Mouse (Mus musculus): ENCODE measurements around the gene Il17re. TPM values are rescaled to one million over a fixed set of nuclear protein-coding genes. Genes with fewer than 3 reads are reported as not detected.

Gene Il17re
- polyA plus RNA-seq, 1 experiment from 2014 or later: 12.0 TPM

- H3K36me3 ChIP-seq (ENCODE audit: insufficient read depth): peaks cover 63% of the 10 kb centered on the region
- no peak overlapping the region for H3K4me2 ChIP-seq
- no peaks in the 10 kb centered on the region for H3K4me1 ChIP-seq (ENCODE audit: insufficient read depth)
- no peaks in the 10 kb centered on the region for H3K27me3 ChIP-seq (ENCODE audit: insufficient read depth, low read length)
- no peaks in the 10 kb centered on the region for H3K9me3 ChIP-seq (ENCODE audit: low read depth, low read length)
- DNase-seq (no peak), ATAC-seq (ENCODE audit: insufficient read depth) (no peak)
- no peak for TF ChIP-seq CTCF (IDR thresholded peaks at IDR 0.05; ENCODE audit: low read depth)
- H3K27ac ChIP-seq (ENCODE audit: low read depth): no peak overlapping the region
- WGBS: 91% methylated on average over 3 of the region's 3 CpGs
- no peak overlapping the region for H3K4me3 ChIP-seq (ENCODE audit: low read depth, low read length)
- H3K9ac ChIP-seq: no peak overlapping the region
These were observed 56.3 kb downstream of the Il17re start for GRCm38 (mm10) chr6:113514600-113514999.

- H3K4me2 ChIP-seq: no peak overlapping the region
- no peak for ATAC-seq (ENCODE audit: insufficient read depth)
- no peaks in the 10 kb centered on the region for H3K9me3 ChIP-seq (ENCODE audit: low read depth, low read length)
- no peaks in the 10 kb centered on the region for H3K27me3 ChIP-seq (ENCODE audit: insufficient read depth, low read length)
- no peak for TF ChIP-seq CTCF (IDR thresholded peaks at IDR 0.05; ENCODE audit: low read depth)
- no peak for DNase-seq
- H3K4me3 ChIP-seq (ENCODE audit: low read depth, low read length): no peak overlapping the region
- 89% methylated on average over 8 of the region's 8 CpGs for WGBS
- no peak overlapping the region for H3K9ac ChIP-seq
- H3K36me3 ChIP-seq (ENCODE audit: insufficient read depth): peaks cover 92% of the 10 kb centered on the region
- H3K4me1 ChIP-seq (ENCODE audit: insufficient read depth): no peaks in the 10 kb centered on the region
- no peak overlapping the region for H3K27ac ChIP-seq (ENCODE audit: low read depth)
These were observed 59.3 kb downstream of the Il17re start for GRCm38 (mm10) chr6:113517434-113518080.

Small RNA genes lying within 50 kb of the gene (microRNA-seq; reads per million reads assigned to microRNA genes)
- gene Gm24387 (ENCODE audit: borderline number of aligned reads): not detected

Other genes starting within 250 kb of the Il17re start
- gene Mtmr14, start 220.6 kb upstream of the Il17re start, polyA plus RNA-seq (2014; fragmentation: Nextera tagmentation; extraction: Ambion mirVana): 41.1 and 47.0 TPM in 2 replicates
- not detected in 2 replicates for gene Cpne9, start 176.2 kb upstream of the Il17re start, polyA plus RNA-seq (2014; fragmentation: Nextera tagmentation; extraction: Ambion mirVana)
- 24.6 and 26.4 TPM in 2 replicates for gene Brpf1, start 151.3 kb upstream of the Il17re start, polyA plus RNA-seq (2014; fragmentation: Nextera tagmentation; extraction: Ambion mirVana)
- gene Ogg1, start 131.5 kb upstream of the Il17re start, polyA plus RNA-seq (2014; fragmentation: Nextera tagmentation; extraction: Ambion mirVana): 16.9 and 17.7 TPM in 2 replicates
- gene Camk1, start 114.5 kb upstream of the Il17re start, polyA plus RNA-seq (2014; fragmentation: Nextera tagmentation; extraction: Ambion mirVana): 109 and 110 TPM in 2 replicates
- gene Tada3, start 80.6 kb upstream of the Il17re start, polyA plus RNA-seq (2014; fragmentation: Nextera tagmentation; extraction: Ambion mirVana): 45.9 and 49.4 TPM in 2 replicates
- gene Arpc4, start 80.4 kb upstream of the Il17re start, polyA plus RNA-seq (2014; fragmentation: Nextera tagmentation; extraction: Ambion mirVana): 211 and 214 TPM in 2 replicates
- gene Ttll3, start 69.2 kb upstream of the Il17re start, polyA plus RNA-seq (2014; fragmentation: Nextera tagmentation; extraction: Ambion mirVana): 2.2 and 2.5 TPM in 2 replicates
- 15.7 and 18.8 TPM in 2 replicates for gene Rpusd3, start 39.1 kb upstream of the Il17re start, polyA plus RNA-seq (2014; fragmentation: Nextera tagmentation; extraction: Ambion mirVana)
- not detected in 2 replicates for gene Cidec, start 22.7 kb upstream of the Il17re start, polyA plus RNA-seq (2014; fragmentation: Nextera tagmentation; extraction: Ambion mirVana)
- 70.0 and 76.4 TPM in 2 replicates for gene Jagn1, start 15.9 kb upstream of the Il17re start, polyA plus RNA-seq (2014; fragmentation: Nextera tagmentation; extraction: Ambion mirVana)
- gene Il17rc, start 12.9 kb downstream of the Il17re start, polyA plus RNA-seq (2014; fragmentation: Nextera tagmentation; extraction: Ambion mirVana): 7.7 and 9.1 TPM in 2 replicates
- 20.7 and 27.0 TPM in 2 replicates for gene Creld1, start 24.8 kb downstream of the Il17re start, polyA plus RNA-seq (2014; fragmentation: Nextera tagmentation; extraction: Ambion mirVana)
- 0.05 and 0.16 TPM in 2 replicates for gene Prrt3, start 43.4 kb downstream of the Il17re start, polyA plus RNA-seq (2014; fragmentation: Nextera tagmentation; extraction: Ambion mirVana)
- 92.8 and 97.6 TPM in 2 replicates for gene Emc3, start 73.2 kb downstream of the Il17re start, polyA plus RNA-seq (2014; fragmentation: Nextera tagmentation; extraction: Ambion mirVana)
- gene Fancd2, start 73.2 kb downstream of the Il17re start, polyA plus RNA-seq (2014; fragmentation: Nextera tagmentation; extraction: Ambion mirVana): 15.4 and 15.7 TPM in 2 replicates
- 0.17 TPM in 1 of 2 replicates, not detected in the other for gene Fancd2os, start 142.2 kb downstream of the Il17re start, polyA plus RNA-seq (2014; fragmentation: Nextera tagmentation; extraction: Ambion mirVana)
- gene Brk1, start 146.3 kb downstream of the Il17re start, polyA plus RNA-seq (2014; fragmentation: Nextera tagmentation; extraction: Ambion mirVana): 227 and 239 TPM in 2 replicates
- gene Vhl, start 165.5 kb downstream of the Il17re start, polyA plus RNA-seq (2014; fragmentation: Nextera tagmentation; extraction: Ambion mirVana): 42.2 and 42.7 TPM in 2 replicates
- gene Irak2, start 180.0 kb downstream of the Il17re start, polyA plus RNA-seq (2014; fragmentation: Nextera tagmentation; extraction: Ambion mirVana): 3.1 and 3.6 TPM in 2 replicates
- 1.2 and 1.5 TPM in 2 replicates for gene Tatdn2, start 238.6 kb downstream of the Il17re start, polyA plus RNA-seq (2014; fragmentation: Nextera tagmentation; extraction: Ambion mirVana)

Data from lung, embryonic 14.5 days (tissue).